Comparison of ENCODE assay signal across 28 mouse cellular contexts in the genomic region with DNA sequence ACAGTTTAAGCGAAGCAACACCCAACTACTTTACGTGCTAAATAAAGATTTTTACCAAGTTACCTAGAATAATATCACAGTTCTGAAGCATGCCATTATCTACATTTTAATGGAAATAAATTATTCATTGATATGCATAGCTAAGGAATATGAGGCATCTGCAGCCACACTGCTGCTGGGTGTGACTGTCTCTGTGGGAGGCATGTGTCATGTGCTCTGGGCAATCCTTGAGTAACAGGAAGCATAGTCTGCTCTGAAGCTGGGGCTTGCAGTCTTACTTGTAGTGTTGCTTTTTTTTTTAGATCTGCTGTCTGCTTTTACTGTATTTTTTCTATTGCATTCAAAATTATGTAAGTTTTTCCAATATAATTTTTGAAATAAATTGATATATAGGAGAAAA. TPM values are rescaled to one million over a fixed set of nuclear protein-coding genes. Genes with fewer than 3 reads are reported as not detected.
"Had no signal": no experiment of that assay in that cellular context is flagged by ENCODE, and none has a peak within 500 bp of the region (broad histone marks: within the 10 kb centered on the region; RNA-seq: fewer than 3 reads in every experiment).

No protein-coding gene starts in this region.

- H3K36me3 ChIP-seq: heart, embryonic 13.5 days; heart, embryonic 15.5 days; hindbrain, embryonic 13.5 days; hindbrain, embryonic 15.5 days; kidney, embryonic 15.5 days; limb, embryonic 10.5 days; limb, embryonic 12.5 days; liver, embryonic 13.5 days; liver, embryonic 15.5 days had no signal

- H3K9ac ChIP-seq: heart, embryonic 13.5 days; heart, embryonic 15.5 days; hindbrain, embryonic 13.5 days; hindbrain, embryonic 15.5 days; kidney, embryonic 15.5 days; limb, embryonic 12.5 days; liver, embryonic 13.5 days; liver, embryonic 15.5 days had no signal

- H3K4me2 ChIP-seq: heart, embryonic 11.5 days; heart, embryonic 13.5 days; heart, embryonic 15.5 days; hindbrain, embryonic 13.5 days; hindbrain, embryonic 15.5 days; kidney, embryonic 15.5 days; limb, embryonic 12.5 days; liver, embryonic 11.5 days; liver, embryonic 13.5 days; liver, embryonic 15.5 days had no signal

- DNase-seq: gastrocnemius, postnatal 14 days; gastrocnemius, postnatal 36 days; heart, adult 11 months; heart, adult 2 months; heart, postnatal 14 days; heart, postnatal 36 days; kidney, adult 11 months; kidney, adult 2 months; kidney, adult 9 months; kidney, postnatal 14 days; kidney, postnatal 36 days; layer of hippocampus, adult 9-11 months; layer of hippocampus, postnatal 36 days; liver; liver, embryonic 13.5 days had no signal

- H3K27ac ChIP-seq: heart, adult 2 months; heart, embryonic 13.5 days; heart, embryonic 15.5 days; hindbrain, embryonic 13.5 days; hindbrain, embryonic 15.5 days; hindbrain, postnatal 0 days; kidney, embryonic 15.5 days; kidney, postnatal 0 days; limb, embryonic 10.5 days; limb, embryonic 12.5 days; liver, embryonic 13.5 days; liver, embryonic 15.5 days had no signal

- ATAC-seq: hindbrain, postnatal 0 days; intestine, embryonic 16.5 days had no signal

- H3K9me3 ChIP-seq: heart, embryonic 13.5 days; heart, embryonic 15.5 days; hindbrain, embryonic 13.5 days; hindbrain, embryonic 15.5 days; kidney, embryonic 15.5 days; limb, embryonic 10.5 days; limb, embryonic 12.5 days; liver, embryonic 13.5 days; liver, embryonic 15.5 days had no signal

- H3K4me1 ChIP-seq: heart, embryonic 13.5 days; heart, embryonic 15.5 days; hindbrain, embryonic 13.5 days; hindbrain, embryonic 15.5 days; kidney, embryonic 15.5 days; limb, embryonic 10.5 days; limb, embryonic 12.5 days; liver, embryonic 13.5 days; liver, embryonic 15.5 days had no signal

- H3K4me3 ChIP-seq: heart, adult 2 months; heart, embryonic 13.5 days; heart, embryonic 15.5 days; hindbrain, embryonic 13.5 days; hindbrain, embryonic 15.5 days; kidney, embryonic 15.5 days; limb, embryonic 10.5 days; limb, embryonic 12.5 days; liver, embryonic 13.5 days; liver, embryonic 15.5 days had no signal

- H3K27me3 ChIP-seq: heart, embryonic 13.5 days; heart, embryonic 15.5 days; hindbrain, embryonic 13.5 days; hindbrain, embryonic 15.5 days; kidney, embryonic 15.5 days; limb, embryonic 12.5 days; liver, embryonic 13.5 days; liver, embryonic 15.5 days had no signal

RNA-seq across cellular contexts. Expression of gene Pclo, which starts 17.2 kb away (rescaled TPM):
- polyA plus RNA-seq: liver, embryonic 15.5 days had no signal
